Mouse (Mus musculus): ENCODE results near the gene Pknox1. TPM values are rescaled to one million over a fixed set of nuclear protein-coding genes. Genes with fewer than 3 reads are reported as not detected.

Gene Pknox1
- polyA plus RNA-seq, 1 experiment from 2014 or later: 37.9 TPM

GRCm38 (mm10) chr17:31623101-31623500 lies 58.6 kb downstream of the Pknox1 start:
- no peak overlapping the region for H3K4me2 ChIP-seq (ENCODE audit: low read depth, severe bottlenecking)
- WGBS: 90% methylated on average over 4 of the region's 4 CpGs
- no peaks in the 10 kb centered on the region for H3K36me3 ChIP-seq (ENCODE audit: control insufficient read depth, insufficient read depth, low read length)
- no peak overlapping the region for H3K9ac ChIP-seq (ENCODE audit: low read length)
- no peaks in the 10 kb centered on the region for H3K27me3 ChIP-seq (ENCODE audit: control insufficient read depth, insufficient read depth, low read length)
- H3K9me3 ChIP-seq (ENCODE audit: control insufficient read depth, low read length): no peaks in the 10 kb centered on the region
- H3K4me3 ChIP-seq (ENCODE audit: low read depth, low read length): no peak overlapping the region
- H3K4me1 ChIP-seq (ENCODE audit: control insufficient read depth, insufficient read depth, low read length): no peaks in the 10 kb centered on the region
- DNase-seq (ENCODE audit: low spot score) (no peak), ATAC-seq (ENCODE audit: insufficient number of reproducible peaks, low FRiP score, low TSS enrichment, low read depth) (no peak)
- H3K27ac ChIP-seq (replicated peaks; ENCODE audit: low read depth, low read length): no peak overlapping the region

DNA sequence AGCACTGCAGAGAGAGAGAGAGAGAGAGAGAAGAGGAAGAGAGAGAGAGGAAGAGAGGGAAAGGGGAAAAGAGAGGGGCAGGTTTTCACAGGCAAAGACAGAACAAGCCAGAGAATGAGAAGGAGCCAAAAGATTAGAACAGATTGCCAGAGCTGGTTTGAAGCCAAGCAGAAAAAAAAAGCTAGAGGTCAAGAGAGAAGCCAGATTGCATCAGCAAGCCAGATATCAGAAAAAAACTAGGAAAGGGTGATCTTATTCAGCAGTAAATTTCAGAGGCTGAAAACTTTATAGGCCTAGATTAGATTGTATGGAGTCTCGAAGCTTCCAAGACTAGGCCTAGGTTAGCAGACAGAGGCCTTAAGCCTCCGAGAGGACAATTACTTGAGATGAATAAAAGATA lies 63.4 kb downstream of the Pknox1 start:
- no peak overlapping the region for H3K4me3 ChIP-seq (ENCODE audit: low read depth, low read length)
- H3K9me3 ChIP-seq (ENCODE audit: control insufficient read depth, low read length): no peaks in the 10 kb centered on the region
- H3K27me3 ChIP-seq (ENCODE audit: control insufficient read depth, insufficient read depth, low read length): no peaks in the 10 kb centered on the region
- no peak overlapping the region for H3K9ac ChIP-seq (ENCODE audit: low read length)
- ATAC-seq (ENCODE audit: insufficient number of reproducible peaks, low FRiP score, low TSS enrichment, low read depth) (no peak), DNase-seq (ENCODE audit: low spot score) (no peak)
- WGBS: 90% methylated on average over 2 of the region's 2 CpGs
- H3K36me3 ChIP-seq (ENCODE audit: control insufficient read depth, insufficient read depth, low read length): no peaks in the 10 kb centered on the region
- no peak overlapping the region for H3K4me2 ChIP-seq (ENCODE audit: low read depth, severe bottlenecking)
- H3K27ac ChIP-seq (replicated peaks; ENCODE audit: low read depth, low read length): no peak overlapping the region
- H3K4me1 ChIP-seq (ENCODE audit: control insufficient read depth, insufficient read depth, low read length): no peaks in the 10 kb centered on the region

- H3K9ac ChIP-seq (ENCODE audit: low read length): no peak overlapping the region
- WGBS: 81% methylated on average over 10 of the region's 10 CpGs
- DNase-seq (ENCODE audit: low spot score): no peak
- H3K27me3 ChIP-seq (ENCODE audit: control insufficient read depth, insufficient read depth, low read length): peaks cover 14% of the 10 kb centered on the region
- H3K4me1 ChIP-seq (ENCODE audit: control insufficient read depth, insufficient read depth, low read length): no peaks in the 10 kb centered on the region
- no peak overlapping the region for H3K27ac ChIP-seq (replicated peaks; ENCODE audit: low read depth, low read length)
- H3K36me3 ChIP-seq (ENCODE audit: control insufficient read depth, insufficient read depth, low read length): no peaks in the 10 kb centered on the region
- no peak overlapping the region for H3K4me3 ChIP-seq (ENCODE audit: low read depth, low read length)
- no peak overlapping the region for H3K4me2 ChIP-seq (ENCODE audit: low read depth, severe bottlenecking)
- H3K9me3 ChIP-seq (ENCODE audit: control insufficient read depth, low read length): no peaks in the 10 kb centered on the region
- no peak for ATAC-seq (ENCODE audit: insufficient number of reproducible peaks, low FRiP score, low TSS enrichment, low read depth)
Observed at GRCm38 (mm10) chr17:31631081-31631800, 66.7 kb downstream of the Pknox1 start.

DNA sequence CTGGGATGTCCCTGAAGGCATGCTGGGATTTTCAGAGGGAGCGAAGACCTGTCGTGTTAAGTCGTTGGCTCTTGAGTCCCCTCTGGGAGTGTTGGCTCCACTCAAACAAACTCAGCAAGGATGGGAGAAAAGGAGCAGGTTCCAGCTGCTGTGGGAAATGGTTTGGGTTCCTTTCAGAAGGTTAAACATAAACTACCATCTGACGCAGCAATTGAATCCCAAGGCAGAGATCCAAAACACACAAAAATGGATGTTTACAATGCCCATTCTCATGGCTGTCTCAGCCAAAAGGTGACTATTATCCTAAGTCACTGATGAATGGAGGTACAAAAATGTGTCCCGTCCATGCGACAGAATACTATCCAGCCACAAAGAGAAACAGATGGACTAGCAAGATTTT lies 68.5 kb downstream of the Pknox1 start:
- Histone ChIP-seq H3K9me3 (ENCODE audit: control insufficient read depth, low read length) (no peaks in the 10 kb centered on the region), H3K4me2 (ENCODE audit: low read depth, severe bottlenecking) (no peak overlapping the region), H3K36me3 (ENCODE audit: control insufficient read depth, insufficient read depth, low read length) (no peaks in the 10 kb centered on the region), H3K9ac (ENCODE audit: low read length) (no peak overlapping the region), H3K27me3 (ENCODE audit: control insufficient read depth, insufficient read depth, low read length) (peaks cover 26% of the 10 kb centered on the region), H3K27ac (replicated peaks; ENCODE audit: low read depth, low read length) (no peak overlapping the region), H3K4me1 (ENCODE audit: control insufficient read depth, insufficient read depth, low read length) (peaks cover 6% of the 10 kb centered on the region; the same call in 1 of the 2 replicates), H3K4me3 (ENCODE audit: low read depth, low read length) (no peak overlapping the region)
- 82% methylated on average over 6 of the region's 6 CpGs for WGBS
- DNase-seq (ENCODE audit: low spot score) (no peak), ATAC-seq (ENCODE audit: insufficient number of reproducible peaks, low FRiP score, low TSS enrichment, low read depth) (no peak)

DNA sequence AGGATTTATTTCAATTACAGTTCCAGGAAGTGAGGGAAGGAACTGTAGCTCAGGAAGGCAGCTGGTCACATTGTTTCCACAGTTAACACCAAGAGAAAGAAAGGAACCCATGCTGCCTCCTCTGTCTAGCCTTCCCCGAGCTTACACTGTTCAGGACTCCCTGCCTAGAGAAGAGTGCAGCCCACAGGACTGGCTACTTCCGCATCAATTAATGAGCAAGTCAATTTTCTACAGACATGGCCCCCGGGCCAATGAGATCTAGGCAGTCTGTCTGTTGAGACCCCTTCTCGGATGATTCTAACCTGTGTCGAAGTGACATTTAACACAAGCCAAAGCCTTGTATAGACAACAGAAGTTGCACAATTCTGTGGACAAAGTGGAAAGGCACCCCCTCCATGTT lies 70.4 kb downstream of the Pknox1 start:
- Histone ChIP-seq H3K36me3 (ENCODE audit: control insufficient read depth, insufficient read depth, low read length) (no peaks in the 10 kb centered on the region), H3K9ac (ENCODE audit: low read length) (no peak overlapping the region), H3K9me3 (ENCODE audit: control insufficient read depth, low read length) (no peaks in the 10 kb centered on the region), H3K4me1 (ENCODE audit: control insufficient read depth, insufficient read depth, low read length) (peaks cover 6% of the 10 kb centered on the region; the same call in 1 of the 2 replicates), H3K27me3 (ENCODE audit: control insufficient read depth, insufficient read depth, low read length) (peaks cover 26% of the 10 kb centered on the region), H3K4me3 (ENCODE audit: low read depth, low read length) (no peak overlapping the region), H3K27ac (replicated peaks; ENCODE audit: low read depth, low read length) (no peak overlapping the region), H3K4me2 (ENCODE audit: low read depth, severe bottlenecking) (no peak overlapping the region)
- 80% methylated on average over 5 of the region's 5 CpGs for WGBS
- DNase-seq (ENCODE audit: low spot score): no peak
- no peak for ATAC-seq (ENCODE audit: insufficient number of reproducible peaks, low FRiP score, low TSS enrichment, low read depth)

DNA sequence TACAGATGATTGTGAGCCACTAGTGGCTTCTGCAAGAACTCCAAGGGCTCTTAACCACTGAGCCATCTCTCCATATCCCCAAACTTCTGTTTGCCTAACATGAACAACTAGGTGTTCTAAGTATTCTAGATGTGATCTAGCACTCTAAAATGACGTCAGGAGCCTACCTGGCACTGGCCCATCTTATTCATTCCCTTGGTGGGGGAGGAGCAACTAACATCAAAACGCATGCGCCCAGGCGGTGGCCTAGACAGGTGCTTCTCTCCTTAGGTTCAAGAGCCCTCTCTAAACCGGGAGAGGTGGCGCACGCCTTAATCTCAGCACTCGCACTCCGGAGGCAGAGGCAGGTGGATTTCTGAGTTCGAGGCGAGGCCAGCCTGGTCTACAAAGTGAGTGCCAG lies 71.2 kb downstream of the Pknox1 start:
- Histone ChIP-seq H3K9ac (ENCODE audit: low read length) (no peak overlapping the region), H3K27me3 (ENCODE audit: control insufficient read depth, insufficient read depth, low read length) (peaks cover 26% of the 10 kb centered on the region), H3K4me3 (ENCODE audit: low read depth, low read length) (no peak overlapping the region; the same call in 1 of the 2 replicates), H3K9me3 (ENCODE audit: control insufficient read depth, low read length) (no peaks in the 10 kb centered on the region), H3K36me3 (ENCODE audit: control insufficient read depth, insufficient read depth, low read length) (no peaks in the 10 kb centered on the region), H3K4me1 (ENCODE audit: control insufficient read depth, insufficient read depth, low read length) (peaks cover 6% of the 10 kb centered on the region; the same call in 1 of the 2 replicates), H3K4me2 (ENCODE audit: low read depth, severe bottlenecking) (no peak overlapping the region), H3K27ac (replicated peaks; ENCODE audit: low read depth, low read length) (no peak overlapping the region)
- DNase-seq (ENCODE audit: low spot score) (no peak), ATAC-seq (ENCODE audit: insufficient number of reproducible peaks, low FRiP score, low TSS enrichment, low read depth) (no peak)
- WGBS: 57% methylated on average over 11 of the region's 11 CpGs

GRCm38 (mm10) chr17:31636277-31636941 lies 71.9 kb downstream of the Pknox1 start:
- H3K36me3 ChIP-seq (ENCODE audit: control insufficient read depth, insufficient read depth, low read length): no peaks in the 10 kb centered on the region
- no peak overlapping the region for H3K27ac ChIP-seq (replicated peaks; ENCODE audit: low read depth, low read length)
- H3K4me3 ChIP-seq (ENCODE audit: low read depth, low read length): peak overlapping the region; percentile 47
- H3K9me3 ChIP-seq (ENCODE audit: control insufficient read depth, low read length): no peaks in the 10 kb centered on the region
- peak overlapping the region; percentile 93 for H3K4me2 ChIP-seq (ENCODE audit: low read depth, severe bottlenecking)
- WGBS: 5% methylated on average over 45 of the region's 45 CpGs
- DNase-seq (ENCODE audit: low spot score) (peak; percentile 34), ATAC-seq (ENCODE audit: insufficient number of reproducible peaks, low FRiP score, low TSS enrichment, low read depth) (no peak; the same call in 1 of the 2 replicates)
- peak overlapping the region; percentile 41 for H3K9ac ChIP-seq (ENCODE audit: low read length)
- H3K27me3 ChIP-seq (ENCODE audit: control insufficient read depth, insufficient read depth, low read length): peaks cover 26% of the 10 kb centered on the region
- H3K4me1 ChIP-seq (ENCODE audit: control insufficient read depth, insufficient read depth, low read length): peaks cover 6% of the 10 kb centered on the region; the same call in 1 of the 2 replicates

GRCm38 (mm10) chr17:31636942-31637811 lies 72.6 kb downstream of the Pknox1 start, which contains the start of gene Cbs:
Cbs (minus strand) TSS chr17:31637238.
- no peaks in the 10 kb centered on the region for H3K9me3 ChIP-seq (ENCODE audit: control insufficient read depth, low read length)
- no peak within 1 kb of the TSS for H3K27ac ChIP-seq (replicated peaks; ENCODE audit: low read depth, low read length)
- H3K4me3 ChIP-seq (ENCODE audit: low read depth, low read length): peak within 1 kb of the TSS; percentile 47
- DNase-seq (ENCODE audit: low spot score): peak; percentile 77
- H3K4me2 ChIP-seq (ENCODE audit: low read depth, severe bottlenecking): peak within 1 kb of the TSS; percentile 93
- ATAC-seq (ENCODE audit: insufficient number of reproducible peaks, low FRiP score, low TSS enrichment, low read depth): peak; percentile 90
- H3K36me3 ChIP-seq (ENCODE audit: control insufficient read depth, insufficient read depth, low read length): no peaks in the 10 kb centered on the region
- peaks cover 6% of the 10 kb centered on the region; the same call in 1 of the 2 replicates for H3K4me1 ChIP-seq (ENCODE audit: control insufficient read depth, insufficient read depth, low read length)
- peak within 1 kb of the TSS; percentile 41 for H3K9ac ChIP-seq (ENCODE audit: low read length)
- H3K27me3 ChIP-seq (ENCODE audit: control insufficient read depth, insufficient read depth, low read length): peaks cover 26% of the 10 kb centered on the region
- 1% methylated on average over 61 of the region's 61 CpGs for WGBS

Measured in limb, embryonic 11.5 days (tissue).